Mouse (Mus musculus) hindbrain, postnatal 0 days (tissue): ENCODE data around the gene Smim20. TPM values are rescaled to one million over a fixed set of nuclear protein-coding genes. Genes with fewer than 3 reads are reported as not detected.
A peak's percentile ranks its signal among the peaks of the same experiment; 100 is the strongest.

Experiments
- ATAC-seq: fragments of 200-750 bp; cut with Nextera tagmentation; 2 replicates; pipeline ENCODE4 v1.8.0; 2017; ENCODE audit warnings: mild to moderate bottlenecking, moderate TSS enrichment, moderate library complexity
- DNase-seq: peaks from one replicate; pipeline ENCODE4 v3.0.0-alpha.2; 2015; ENCODE audit warnings: low spot score
- H3K27ac ChIP-seq: fragments of 300-500 bp; sonication (generic); 2 replicates; pipeline ENCODE4 v1.5.1; 2014; ENCODE audit warnings: mild to moderate bottlenecking
- H3K27me3 ChIP-seq: fragments of 300-500 bp; sonication (generic); 2 replicates; pipeline ENCODE4 v1.6.1; 2014; ENCODE audit warnings: low read length, mixed read lengths; ENCODE audit not compliant: insufficient read depth
- H3K36me3 ChIP-seq: fragments of 300-500 bp; sonication (generic); 2 replicates; pipeline ENCODE4 v1.6.1; 2014; ENCODE audit warnings: low read length, mixed read lengths; ENCODE audit not compliant: insufficient read depth
- H3K4me1 ChIP-seq: fragments of 300-500 bp; sonication (generic); 2 replicates; pipeline ENCODE4 v1.6.1; 2014; ENCODE audit warnings: antibody characterized with exemption, low read length, mixed read lengths; ENCODE audit not compliant: insufficient read depth
- H3K4me2 ChIP-seq: fragments of 300-500 bp; sonication (generic); 2 replicates; pipeline ENCODE4 v1.6.1; 2014; ENCODE audit warnings: low read depth, mild to moderate bottlenecking, low read length, moderate library complexity, mixed read lengths
- H3K4me3 ChIP-seq: fragments of 300-500 bp; sonication (generic); 2 replicates; pipeline ENCODE4 v1.5.1; 2014; ENCODE audit warnings: low read length
- H3K9ac ChIP-seq: fragments of 300-500 bp; sonication (generic); replicated peaks from 2 replicates; pipeline ENCODE4 v1.6.1; 2014; ENCODE audit warnings: mild to moderate bottlenecking, low read length, moderate library complexity, mixed read lengths
- H3K9me3 ChIP-seq: fragments of 300-500 bp; sonication (generic); 2 replicates; pipeline ENCODE4 v1.6.1; 2016; ENCODE audit warnings: low read length, mixed read lengths
- CTCF ChIP-seq: IDR thresholded peaks from 2 replicates; pipeline ENCODE4 v1.5.1; 2016; ENCODE audit warnings: antibody characterized with exemption, control low read depth, low read depth
- WGBS: fragments of 180-500 bp; shearing (Covaris S2); extraction: QIAGEN DNeasy Blood & Tissue Kit; methylation state at CpG from one replicate; pipeline ENCODE4 v1.1.7; 2014; 5-methylcytosine and 5-hydroxymethylcytosine counted together
- polyA plus RNA-seq: library from polyadenylated mRNA; unstranded; fragments of >200 nt; fragmentation: Nextera tagmentation; extraction: Ambion mirVana; gene quantifications from 2 replicates; pipeline ENCODE4 v1.2.1, GENCODE M21; 2015
- total RNA-seq: library from RNA; depleted of rRNA; stranded (reverse); fragments of >200 nt; gene quantifications from 2 replicates; pipeline ENCODE4 v1.2.3, GENCODE M21; 2014

The Smim20 gene
- total and polyA plus RNA-seq, 2 experiments from 2014 or later = 42.8 to 88.3 TPM

- Histone ChIP-seq H3K9ac (no peak overlapping the region), H3K36me3 (no peaks in the 10 kb centered on the region)
Measured at GRCm38 (mm10) chr5:53282487-53282886, 15.6 kb downstream of the Smim20 start.

DNA sequence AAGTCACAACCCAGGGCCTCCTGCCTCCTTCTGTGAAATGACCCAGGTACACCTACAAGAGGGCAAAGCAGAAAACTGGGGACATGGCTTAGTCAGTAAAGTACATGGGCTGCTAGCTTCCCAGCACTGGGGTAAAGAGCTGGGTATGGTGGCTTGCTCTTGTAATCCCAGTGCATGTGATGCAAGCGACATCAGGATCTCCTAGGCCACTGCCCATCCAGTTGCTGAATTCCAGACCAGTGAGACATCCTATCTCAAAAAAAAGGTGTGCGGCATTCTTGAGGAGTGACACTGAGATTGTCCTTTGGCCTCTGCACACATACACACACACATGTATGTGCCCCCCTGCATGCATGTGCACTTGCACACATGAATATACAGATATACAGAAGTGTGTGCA is 19.5 kb downstream of the Smim20 start:
- Histone ChIP-seq H3K9me3 (no peaks in the 10 kb centered on the region), H3K27ac (no peak overlapping the region), H3K4me1 (no peaks in the 10 kb centered on the region), H3K9ac (no peak overlapping the region), H3K4me2 (no peak overlapping the region), H3K4me3 (no peak overlapping the region), H3K27me3 (no peaks in the 10 kb centered on the region), H3K36me3 (no peaks in the 10 kb centered on the region)
- ATAC-seq (no peak), DNase-seq (no peak)
- WGBS = 100% methylated on average over 2 of the region's 2 CpGs
- no peak for TF ChIP-seq CTCF

More at GRCm38 (mm10) chr5:53282487-53282886, 15.6 kb downstream of the Smim20 start:
- Histone ChIP-seq H3K27ac (no peak overlapping the region), H3K4me2 (no peak overlapping the region), H3K4me3 (no peak overlapping the region), H3K27me3 (no peaks in the 10 kb centered on the region), H3K9me3 (no peaks in the 10 kb centered on the region), H3K4me1 (no peaks in the 10 kb centered on the region)
- no peak for TF ChIP-seq CTCF
- 93% methylated on average over 4 of the region's 4 CpGs for WGBS
- ATAC-seq = no peak
- DNase-seq = no peak

- DNase-seq (no peak), ATAC-seq (no peak)
- Histone ChIP-seq H3K27ac (no peak overlapping the region), H3K9ac (no peak overlapping the region), H3K27me3 (no peaks in the 10 kb centered on the region), H3K9me3 (no peaks in the 10 kb centered on the region), H3K36me3 (no peaks in the 10 kb centered on the region), H3K4me1 (no peaks in the 10 kb centered on the region), H3K4me2 (no peak overlapping the region), H3K4me3 (no peak overlapping the region)
- WGBS = 19% methylated on average over 9 of the region's 9 CpGs
- no peak for TF ChIP-seq CTCF
Measured at GRCm38 (mm10) chr5:53289438-53289837, 22.6 kb downstream of the Smim20 start.

- WGBS = 46% methylated on average over 5 of the region's 5 CpGs
- Histone ChIP-seq H3K9me3 (no peaks in the 10 kb centered on the region), H3K4me3 (no peak overlapping the region), H3K27ac (no peak overlapping the region), H3K4me1 (no peaks in the 10 kb centered on the region), H3K36me3 (no peaks in the 10 kb centered on the region), H3K27me3 (no peaks in the 10 kb centered on the region), H3K9ac (no peak overlapping the region), H3K4me2 (no peak overlapping the region)
- no peak for ATAC-seq
- DNase-seq = no peak
- no peak for TF ChIP-seq CTCF
Measured at GRCm38 (mm10) chr5:53294627-53295026, 27.7 kb downstream of the Smim20 start.

DNA sequence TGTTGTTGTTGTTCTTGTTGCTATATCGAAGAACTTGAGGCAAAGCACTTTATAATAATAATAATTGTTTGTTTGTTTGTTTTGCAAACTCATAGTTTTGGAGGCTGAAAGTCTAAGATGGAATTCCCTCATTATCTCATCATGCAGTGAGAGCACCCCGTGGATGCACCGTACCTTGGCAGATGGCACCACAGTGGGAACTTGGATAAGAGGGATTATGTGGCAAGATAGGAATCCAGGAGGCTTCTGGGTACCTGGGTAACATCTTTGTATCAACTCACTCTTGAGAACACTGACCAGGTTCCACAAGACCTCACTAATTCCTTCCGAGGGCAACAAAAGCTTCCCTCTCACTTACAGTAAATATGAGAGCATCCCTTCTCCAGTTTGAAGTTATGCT is 30.1 kb downstream of the Smim20 start:
- Histone ChIP-seq H3K4me3 (no peak overlapping the region), H3K27me3 (no peaks in the 10 kb centered on the region), H3K9me3 (no peaks in the 10 kb centered on the region), H3K9ac (no peak overlapping the region), H3K4me1 (no peaks in the 10 kb centered on the region), H3K36me3 (no peaks in the 10 kb centered on the region), H3K27ac (no peak overlapping the region), H3K4me2 (no peak overlapping the region)
- ATAC-seq = no peak
- TF ChIP-seq CTCF = no peak
- WGBS = 75% methylated on average over 4 of the region's 4 CpGs
- DNase-seq = no peak

DNA sequence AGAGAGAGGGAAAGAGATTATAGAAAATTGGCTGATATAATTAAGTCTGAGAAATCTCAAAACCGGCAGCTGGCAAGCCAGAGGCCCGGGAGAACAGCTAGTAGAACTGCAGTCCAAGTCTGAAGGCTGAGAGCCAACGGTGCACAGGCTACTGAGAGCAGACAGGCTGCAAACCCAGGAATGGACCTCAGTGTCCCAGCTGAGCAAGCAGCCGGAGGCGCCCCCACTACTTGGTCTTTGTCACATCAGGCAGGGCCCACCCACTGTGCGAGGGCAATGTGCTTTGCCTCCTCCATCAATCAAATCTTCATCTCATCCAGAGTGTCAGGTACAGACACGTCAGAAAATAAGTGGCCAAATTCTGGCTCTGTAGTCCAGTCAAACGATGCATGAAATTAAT is 34.6 kb downstream of the Smim20 start:
- peak; percentile 46; the same call in 1 of the 2 replicates for ATAC-seq
- WGBS = 41% methylated on average over 8 of the region's 8 CpGs

GRCm38 (mm10) chr5:53302895-53303670 is 36.2 kb downstream of the Smim20 start:
- Histone ChIP-seq H3K4me3 (no peak overlapping the region), H3K4me1 (no peaks in the 10 kb centered on the region), H3K27me3 (no peaks in the 10 kb centered on the region), H3K4me2 (no peak overlapping the region), H3K27ac (no peak overlapping the region), H3K36me3 (no peaks in the 10 kb centered on the region), H3K9me3 (no peaks in the 10 kb centered on the region), H3K9ac (no peak overlapping the region)
- 76% methylated on average over 10 of the region's 10 CpGs for WGBS
- no peak for TF ChIP-seq CTCF
- ATAC-seq (no peak), DNase-seq (no peak)

More for the DNA sequence above, 34.6 kb downstream of the Smim20 start:
- Histone ChIP-seq H3K4me3 (no peak overlapping the region), H3K36me3 (no peaks in the 10 kb centered on the region), H3K27ac (no peak overlapping the region), H3K9me3 (no peaks in the 10 kb centered on the region), H3K27me3 (no peaks in the 10 kb centered on the region), H3K4me2 (no peak overlapping the region), H3K9ac (no peak overlapping the region), H3K4me1 (no peaks in the 10 kb centered on the region)
- DNase-seq = peak; percentile 61
- TF ChIP-seq CTCF = no peak
